Mouse (Mus musculus): ENCODE results near the gene Bysl. TPM values are rescaled to one million over a fixed set of nuclear protein-coding genes. Genes with fewer than 3 reads are reported as not detected.

Bysl gene
- polyA plus RNA-seq, 1 experiment from 2014 or later = 45.4 TPM

DNA sequence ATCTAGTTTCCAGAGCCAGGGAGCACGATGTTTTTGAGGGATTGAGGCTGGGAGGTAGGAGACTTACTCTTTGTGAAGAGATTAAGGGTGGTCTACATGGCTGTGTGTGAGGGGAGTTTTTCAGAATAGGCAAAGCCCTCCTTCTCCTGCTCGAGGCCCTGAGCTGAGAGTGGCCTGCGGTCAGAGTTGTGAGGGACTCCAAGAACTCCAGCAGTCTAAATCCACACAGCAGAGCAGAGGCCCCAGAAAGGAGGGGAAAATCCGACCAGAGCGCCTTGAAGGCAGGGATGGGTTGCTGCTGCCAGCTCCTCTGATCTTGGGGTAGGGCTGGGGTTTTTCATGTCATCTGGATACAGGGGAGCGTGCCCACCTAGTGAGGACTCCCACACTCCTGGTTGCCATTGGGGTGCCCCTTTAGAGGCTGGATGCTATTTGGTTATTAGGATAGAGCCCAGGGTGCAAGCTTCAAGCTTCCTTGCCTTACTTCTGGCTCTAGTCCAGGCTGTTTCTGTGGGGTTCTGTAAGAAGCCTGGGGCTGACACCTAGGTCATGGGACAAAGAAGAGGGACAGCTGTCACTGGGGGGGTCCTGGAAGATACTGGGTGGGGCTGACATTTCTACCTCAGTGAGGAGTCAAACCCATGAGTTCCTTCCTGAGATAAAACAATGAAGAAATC, 15.0 kb downstream of the Bysl start:
- no peak for DNase-seq (ENCODE audit: extremely low spot score, low spot score)
- peak overlapping the region; percentile 80 for H3K4me3 ChIP-seq
- 19% methylated on average over 6 of the region's 6 CpGs for WGBS
- H3K27me3 ChIP-seq (ENCODE audit: poor library complexity, severe bottlenecking) = no peaks in the 10 kb centered on the region
- H3K4me1 ChIP-seq = peaks cover 61% of the 10 kb centered on the region
- H3K27ac ChIP-seq = peak overlapping the region; percentile 90
- no peaks in the 10 kb centered on the region for H3K9me3 ChIP-seq
- peaks cover 52% of the 10 kb centered on the region for H3K36me3 ChIP-seq (replicated peaks)

DNA sequence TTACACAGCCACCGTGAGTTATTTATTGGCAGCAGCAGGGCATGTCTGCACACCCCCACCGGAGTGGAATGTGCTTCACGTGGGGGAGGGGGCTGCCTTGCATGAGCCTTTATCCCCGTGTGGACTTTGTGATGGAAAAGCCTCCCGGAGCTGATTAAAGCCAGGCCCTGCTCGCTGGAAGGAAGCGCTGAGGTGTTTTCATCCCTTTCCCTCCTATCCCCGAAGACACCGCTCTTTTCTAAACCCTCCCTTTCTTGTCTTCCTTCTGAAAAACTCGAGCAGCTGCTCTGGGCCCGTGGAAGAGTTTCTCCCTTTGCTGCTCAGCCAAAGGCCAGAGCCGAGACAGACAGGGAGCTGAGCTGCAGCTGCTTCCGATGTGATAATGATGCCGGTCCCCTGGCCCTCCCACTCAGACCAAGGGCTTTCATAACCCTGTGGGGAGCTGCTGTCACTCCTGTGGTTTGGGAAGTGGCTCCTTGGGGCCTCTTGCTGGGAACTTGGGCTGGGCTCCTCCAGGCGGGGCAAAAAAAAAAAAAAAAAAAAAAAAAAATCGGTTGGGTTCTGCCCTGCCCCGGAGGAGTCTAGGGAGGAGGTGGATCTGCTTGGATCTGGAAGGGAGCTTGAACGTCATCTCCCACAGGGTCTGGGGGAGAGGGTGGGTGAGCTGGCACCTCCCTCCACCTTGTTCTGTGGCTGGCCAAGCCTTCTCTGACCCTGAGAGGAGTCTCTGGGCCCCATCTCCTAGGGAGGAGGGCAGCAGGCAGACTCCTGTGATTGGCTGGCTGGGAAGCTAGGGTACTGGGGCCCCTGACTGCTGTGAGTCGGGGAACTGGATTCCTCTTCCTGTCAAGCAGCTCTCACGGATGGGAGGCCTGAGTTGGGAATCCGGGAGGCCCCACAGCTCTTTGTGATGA, 15.8 kb downstream of the Bysl start:
- DNase-seq (ENCODE audit: extremely low spot score, low spot score) = peak; percentile 85
- Histone ChIP-seq H3K4me3 (peak overlapping the region; percentile 80), H3K36me3 (replicated peaks) (peaks cover 44% of the 10 kb centered on the region), H3K27ac (peak overlapping the region; percentile 90), H3K9me3 (no peaks in the 10 kb centered on the region), H3K4me1 (peaks cover 61% of the 10 kb centered on the region), H3K27me3 (ENCODE audit: poor library complexity, severe bottlenecking) (no peaks in the 10 kb centered on the region)
- WGBS = under 1% methylated on average over 21 of the region's 21 CpGs

GRCm38 (mm10) chr17:47594969-47595247, 16.4 kb downstream of the Bysl start:
- WGBS = under 1% methylated on average over 9 of the region's 9 CpGs
- DNase-seq (ENCODE audit: extremely low spot score, low spot score) = peak; percentile 56
- no peaks in the 10 kb centered on the region for H3K27me3 ChIP-seq (ENCODE audit: poor library complexity, severe bottlenecking)
- H3K4me1 ChIP-seq = peaks cover 61% of the 10 kb centered on the region
- H3K4me3 ChIP-seq = peak overlapping the region; percentile 80
- peaks cover 38% of the 10 kb centered on the region for H3K36me3 ChIP-seq (replicated peaks)
- no peaks in the 10 kb centered on the region for H3K9me3 ChIP-seq
- peak overlapping the region; percentile 90 for H3K27ac ChIP-seq

DNA sequence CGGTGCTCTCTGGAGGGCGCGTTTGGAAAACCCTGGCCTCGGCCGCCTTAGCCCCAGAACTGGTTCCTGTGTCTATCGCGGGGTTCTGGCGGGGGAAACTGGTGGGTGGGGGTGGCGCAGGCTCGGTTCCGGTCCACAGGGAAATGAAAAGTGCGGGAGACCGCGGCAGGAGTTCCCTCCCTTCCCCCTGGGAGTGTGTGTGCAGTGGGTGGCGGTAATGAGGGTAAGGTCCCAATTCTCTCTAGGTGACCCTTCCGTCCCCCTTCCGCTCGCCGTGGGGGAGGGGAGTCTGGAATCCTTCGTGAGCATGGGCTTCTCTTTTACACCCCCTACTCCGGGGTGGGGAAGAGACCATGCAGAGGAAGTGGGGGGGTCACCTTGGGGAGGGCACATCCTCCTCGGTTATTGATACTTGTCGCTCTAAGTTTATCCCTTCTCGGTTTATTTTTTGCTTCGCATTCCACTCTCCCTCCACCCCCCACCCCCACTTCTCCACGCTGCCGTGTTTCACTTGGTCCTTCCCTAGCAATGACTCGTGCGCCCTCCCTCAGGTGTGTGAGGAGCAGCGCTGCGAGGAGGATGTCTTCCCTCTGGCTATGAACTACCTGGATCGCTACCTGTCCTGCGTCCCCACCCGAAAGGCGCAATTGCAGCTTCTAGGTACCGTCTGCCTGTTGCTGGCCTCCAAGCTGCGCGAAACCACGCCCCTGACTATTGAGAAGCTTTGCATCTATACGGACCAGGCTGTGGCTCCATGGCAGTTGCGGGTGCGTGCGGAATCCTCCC, 16.9 kb downstream of the Bysl start:
- H3K27me3 ChIP-seq (ENCODE audit: poor library complexity, severe bottlenecking) = no peaks in the 10 kb centered on the region
- peaks cover 61% of the 10 kb centered on the region for H3K4me1 ChIP-seq
- DNase-seq (ENCODE audit: extremely low spot score, low spot score) = peak; percentile 47
- H3K36me3 ChIP-seq (replicated peaks) = peaks cover 33% of the 10 kb centered on the region
- under 1% methylated on average over 41 of the region's 43 CpGs for WGBS
- H3K4me3 ChIP-seq = peak overlapping the region; percentile 80
- no peaks in the 10 kb centered on the region for H3K9me3 ChIP-seq
- peak overlapping the region; percentile 90 for H3K27ac ChIP-seq

GRCm38 (mm10) chr17:47593854-47594182, 17.5 kb downstream of the Bysl start:
- WGBS = under 1% methylated on average over 13 of the region's 13 CpGs
- Histone ChIP-seq H3K9me3 (no peaks in the 10 kb centered on the region), H3K36me3 (replicated peaks) (peaks cover 27% of the 10 kb centered on the region), H3K4me3 (peak overlapping the region; percentile 80), H3K27ac (peak overlapping the region; percentile 90), H3K4me1 (peaks cover 64% of the 10 kb centered on the region), H3K27me3 (ENCODE audit: poor library complexity, severe bottlenecking) (no peaks in the 10 kb centered on the region)
- no peak for DNase-seq (ENCODE audit: extremely low spot score, low spot score)

GRCm38 (mm10) chr17:47593215-47593853, 18.0 kb downstream of the Bysl start:
- Histone ChIP-seq H3K4me3 (peak overlapping the region; percentile 80), H3K27ac (peak overlapping the region; percentile 90), H3K9me3 (no peaks in the 10 kb centered on the region), H3K4me1 (peaks cover 61% of the 10 kb centered on the region), H3K36me3 (replicated peaks) (peaks cover 22% of the 10 kb centered on the region), H3K27me3 (ENCODE audit: poor library complexity, severe bottlenecking) (no peaks in the 10 kb centered on the region)
- DNase-seq (ENCODE audit: extremely low spot score, low spot score) = peak; percentile 93
- under 1% methylated on average over 63 of the region's 63 CpGs for WGBS

DNA sequence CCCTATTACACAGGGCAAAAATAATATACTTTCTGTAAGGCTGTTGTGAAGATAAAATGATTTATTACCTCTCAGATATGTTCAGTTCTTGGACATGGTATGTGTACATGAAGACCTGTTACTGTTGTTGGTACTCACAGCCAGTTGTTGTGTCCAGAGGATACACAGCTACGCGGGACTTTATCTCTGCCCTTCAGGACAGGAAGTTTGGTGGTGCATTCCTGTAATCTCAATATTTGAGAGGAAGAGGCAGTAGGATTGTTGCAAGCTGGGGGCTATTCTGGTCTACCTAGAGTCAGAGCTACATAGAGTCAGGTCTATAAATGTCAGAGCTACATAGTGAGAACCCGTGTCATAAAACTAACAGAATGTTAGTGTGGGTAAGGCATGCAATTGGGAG, 20.2 kb downstream of the Bysl start:
- WGBS = 89% methylated on average over 3 of the region's 3 CpGs
- H3K36me3 ChIP-seq (replicated peaks) = no peaks in the 10 kb centered on the region
- no peak for DNase-seq (ENCODE audit: extremely low spot score, low spot score)
- H3K4me1 ChIP-seq = peaks cover 38% of the 10 kb centered on the region
- no peaks in the 10 kb centered on the region for H3K9me3 ChIP-seq
- no peak overlapping the region for H3K27ac ChIP-seq
- no peak overlapping the region for H3K4me3 ChIP-seq
- no peaks in the 10 kb centered on the region for H3K27me3 ChIP-seq (ENCODE audit: poor library complexity, severe bottlenecking)

- DNase-seq (ENCODE audit: extremely low spot score, low spot score) = no peak
- no peaks in the 10 kb centered on the region for H3K9me3 ChIP-seq
- no peaks in the 10 kb centered on the region for H3K36me3 ChIP-seq (replicated peaks)
- peaks cover 15% of the 10 kb centered on the region for H3K4me1 ChIP-seq
- no peaks in the 10 kb centered on the region for H3K27me3 ChIP-seq (ENCODE audit: poor library complexity, severe bottlenecking)
- WGBS = 88% methylated on average over 8 of the region's 8 CpGs
- no peak overlapping the region for H3K4me3 ChIP-seq
- no peak overlapping the region for H3K27ac ChIP-seq
These were observed 22.8 kb downstream of the Bysl start for GRCm38 (mm10) chr17:47588517-47588916.

- Histone ChIP-seq H3K9me3 (no peaks in the 10 kb centered on the region), H3K36me3 (replicated peaks) (no peaks in the 10 kb centered on the region), H3K4me3 (no peak overlapping the region), H3K27ac (no peak overlapping the region), H3K4me1 (no peaks in the 10 kb centered on the region), H3K27me3 (ENCODE audit: poor library complexity, severe bottlenecking) (no peaks in the 10 kb centered on the region)
- 91% methylated on average over 4 of the region's 4 CpGs for WGBS
- no peak for DNase-seq (ENCODE audit: extremely low spot score, low spot score)
These were observed 30.3 kb downstream of the Bysl start for GRCm38 (mm10) chr17:47580962-47581361.

DNA sequence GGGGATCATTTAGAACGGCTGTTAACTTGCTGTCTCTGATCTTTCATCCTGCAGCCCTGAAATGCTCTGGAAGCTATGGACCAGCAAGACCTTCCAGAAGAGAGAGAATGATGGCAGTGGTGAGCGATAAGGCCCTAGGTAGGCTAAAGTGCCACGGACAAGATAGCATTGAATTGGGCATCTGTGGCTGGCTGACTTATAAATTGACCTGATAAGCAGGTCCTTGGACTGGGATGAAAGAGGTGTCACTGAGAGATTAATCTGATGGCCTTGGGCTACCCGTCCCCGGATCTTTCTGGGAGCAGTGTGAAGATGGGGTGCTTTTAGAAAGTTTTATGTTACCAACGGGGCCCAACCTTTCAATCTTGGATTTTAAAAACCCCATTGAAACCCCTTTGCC, 32.6 kb downstream of the Bysl start:
- Histone ChIP-seq H3K27ac (no peak overlapping the region), H3K4me3 (no peak overlapping the region), H3K9me3 (no peaks in the 10 kb centered on the region), H3K4me1 (peaks cover 4% of the 10 kb centered on the region; the same call in 1 of the 2 replicates), H3K27me3 (ENCODE audit: poor library complexity, severe bottlenecking) (no peaks in the 10 kb centered on the region), H3K36me3 (replicated peaks) (no peaks in the 10 kb centered on the region)
- DNase-seq (ENCODE audit: extremely low spot score, low spot score) = no peak
- 89% methylated on average over 6 of the region's 6 CpGs for WGBS

GRCm38 (mm10) chr17:47574830-47575229, 36.5 kb downstream of the Bysl start:
- Histone ChIP-seq H3K9me3 (no peaks in the 10 kb centered on the region), H3K27ac (no peak overlapping the region), H3K4me1 (peaks cover 17% of the 10 kb centered on the region), H3K36me3 (replicated peaks) (no peaks in the 10 kb centered on the region), H3K4me3 (no peak overlapping the region), H3K27me3 (ENCODE audit: poor library complexity, severe bottlenecking) (no peaks in the 10 kb centered on the region)
- 80% methylated on average over 11 of the region's 11 CpGs for WGBS
- DNase-seq (ENCODE audit: extremely low spot score, low spot score) = no peak

- Histone ChIP-seq H3K27me3 (ENCODE audit: poor library complexity, severe bottlenecking) (no peaks in the 10 kb centered on the region), H3K27ac (no peak overlapping the region), H3K4me3 (no peak overlapping the region), H3K9me3 (no peaks in the 10 kb centered on the region), H3K36me3 (replicated peaks) (no peaks in the 10 kb centered on the region), H3K4me1 (peaks cover 22% of the 10 kb centered on the region)
- DNase-seq (ENCODE audit: extremely low spot score, low spot score) = no peak
- 76% methylated on average over 8 of the region's 8 CpGs for WGBS
These were observed 37.3 kb downstream of the Bysl start for GRCm38 (mm10) chr17:47574028-47574427.
